Mouse (Mus musculus) liver, adult 2 months (tissue): ENCODE measurements at regions not wholly inside any gene's neighbourhood (a gene's known extent, or its start where the extent isn't known, plus 50 kb on each side); places are given as distances from the start of the nearest gene placed in this dataset.

Source experiments
- DNase-seq: peaks from one replicate; pipeline ENCODE4 v3.0.0-alpha.2; 2011; ENCODE audit warnings: low read depth, low spot score; ENCODE audit errors: extremely low read depth
- H3K27ac ChIP-seq: fragments of 200-500 bp; replicated peaks from 2 replicates; pipeline ENCODE4 v1.5.1; 2012; ENCODE audit warnings: low read depth, mild to moderate bottlenecking, control low read depth, inconsistent platforms, low read length; ENCODE audit not compliant: insufficient read depth
- H3K27me3 ChIP-seq: fragments of 200-500 bp; 2 replicates; pipeline ENCODE4 v1.6.1; 2012; ENCODE audit warnings: mild to moderate bottlenecking, moderate library complexity, low read length, inconsistent platforms; ENCODE audit not compliant: control insufficient read depth, insufficient read depth
- H3K36me3 ChIP-seq: fragments of 200-500 bp; 2 replicates; pipeline ENCODE4 v1.6.1; 2012; ENCODE audit warnings: low read length, inconsistent platforms; ENCODE audit not compliant: control insufficient read depth, insufficient read depth
- H3K4me1 ChIP-seq: fragments of 200-500 bp; 2 replicates; pipeline ENCODE4 v1.6.1; 2011; ENCODE audit warnings: low read length; ENCODE audit not compliant: control insufficient read depth, insufficient read depth
- H3K4me3 ChIP-seq: fragments of 200-500 bp; 2 replicates; pipeline ENCODE4 v1.5.1; 2011; ENCODE audit warnings: low read depth, mild to moderate bottlenecking, control low read depth, low read length, moderate library complexity; ENCODE audit not compliant: insufficient read depth
- H3K79me2 ChIP-seq: fragments of 200-500 bp; 2 replicates; pipeline ENCODE4 v1.6.1; 2012; ENCODE audit warnings: inconsistent platforms, mild to moderate bottlenecking, low read length, moderate library complexity; ENCODE audit not compliant: control insufficient read depth, insufficient read depth
- H3K9ac ChIP-seq: fragments of 200-500 bp; 2 replicates; pipeline ENCODE4 v1.6.1; 2012; ENCODE audit warnings: low read depth, mild to moderate bottlenecking, control low read depth, inconsistent platforms, low read length
- CTCF ChIP-seq: fragments of 200-500 bp; IDR thresholded peaks from 2 replicates; pipeline ENCODE4 v1.5.1; 2011; ENCODE audit warnings: low read depth, low read length, control low read depth
- POLR2A ChIP-seq: fragments of 200-500 bp; IDR thresholded peaks from 2 replicates; pipeline ENCODE4 v1.6.1; 2011; ENCODE audit warnings: low read length, control low read depth; ENCODE audit not compliant: insufficient read depth; ENCODE audit errors: extremely low read depth
- WGBS: fragments of 180-500 bp; shearing (Covaris S2); methylation state at CpG from one replicate; pipeline ENCODE4 v1.1.7; 2018; 5-methylcytosine and 5-hydroxymethylcytosine counted together

DNA sequence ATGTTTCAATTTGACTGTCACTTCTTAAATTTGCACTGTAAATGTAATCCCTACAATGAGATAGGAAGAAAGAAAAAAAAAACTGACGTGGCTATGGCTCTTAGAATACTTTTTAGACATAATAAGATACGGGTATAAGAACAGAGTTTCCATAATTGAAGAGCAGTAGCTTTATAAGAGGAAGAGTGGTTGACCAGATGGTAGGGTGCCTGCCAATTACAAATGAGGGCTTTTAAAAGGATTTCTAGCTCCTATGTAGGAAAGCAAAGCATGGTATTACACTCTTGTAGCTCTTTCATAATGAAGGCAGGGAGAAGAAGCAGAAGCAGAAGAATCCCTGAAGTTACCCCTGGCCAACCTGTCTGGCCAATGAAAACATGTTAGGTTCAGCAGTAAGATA lies 239.7 kb upstream of the Car10 start:
- no peaks in the 10 kb centered on the region for H3K4me1 ChIP-seq
- no peaks in the 10 kb centered on the region for H3K36me3 ChIP-seq
- H3K27ac ChIP-seq: no peak overlapping the region
- no peak overlapping the region for H3K9ac ChIP-seq
- no peak for TF ChIP-seq POLR2A
- TF ChIP-seq CTCF: no peak
- H3K27me3 ChIP-seq: no peaks in the 10 kb centered on the region
- H3K4me3 ChIP-seq: no peak overlapping the region
- H3K79me2 ChIP-seq: no peaks in the 10 kb centered on the region
- WGBS: 44% methylated on average over 2 of the region's 2 CpGs
- DNase-seq: no peak

DNA sequence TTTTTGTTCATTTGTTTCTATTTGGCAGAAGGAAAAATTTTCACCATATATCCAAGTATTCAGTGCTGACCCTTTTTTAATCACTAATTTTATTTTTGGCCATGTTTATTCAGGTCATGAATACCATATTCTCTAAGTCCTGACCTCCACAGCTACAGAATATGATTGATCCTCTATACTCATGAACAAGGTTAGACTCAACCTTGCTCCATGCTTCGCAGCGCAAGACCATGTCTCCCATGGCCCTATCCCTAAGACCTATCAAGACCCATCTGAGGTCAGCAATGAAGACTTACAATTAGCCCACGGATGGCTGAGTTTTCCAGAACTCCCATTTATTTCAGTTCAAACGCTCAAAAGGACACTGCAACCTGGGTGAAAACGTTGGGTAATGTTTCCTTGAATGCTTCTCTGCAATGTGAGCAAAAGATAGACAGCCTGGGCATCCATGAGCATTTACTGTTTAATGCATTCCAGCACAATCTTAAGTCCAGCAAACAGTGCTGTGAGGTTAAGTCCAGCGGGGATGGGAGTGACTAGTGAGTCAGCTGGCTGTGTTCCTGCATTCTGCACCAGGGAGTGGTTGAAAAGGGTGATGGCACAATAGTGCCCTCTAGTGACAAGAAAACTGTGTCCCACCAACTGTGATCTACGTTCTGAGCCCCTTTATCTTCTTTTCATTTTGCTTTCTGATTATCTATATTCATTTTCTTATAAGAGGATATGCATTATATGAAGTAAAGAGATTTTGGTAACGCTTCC lies 208.0 kb upstream of the Car10 start:
- WGBS: 49% methylated on average over 8 of the region's 8 CpGs
- Histone ChIP-seq H3K36me3 (no peaks in the 10 kb centered on the region), H3K27me3 (no peaks in the 10 kb centered on the region), H3K79me2 (no peaks in the 10 kb centered on the region), H3K27ac (no peak overlapping the region), H3K4me3 (no peak overlapping the region), H3K4me1 (no peaks in the 10 kb centered on the region), H3K9ac (no peak overlapping the region)
- peak; percentile 24 for DNase-seq
- no peak for TF ChIP-seq POLR2A
- TF ChIP-seq CTCF: peak; percentile 19; the same call in 1 of the 2 replicates

DNA sequence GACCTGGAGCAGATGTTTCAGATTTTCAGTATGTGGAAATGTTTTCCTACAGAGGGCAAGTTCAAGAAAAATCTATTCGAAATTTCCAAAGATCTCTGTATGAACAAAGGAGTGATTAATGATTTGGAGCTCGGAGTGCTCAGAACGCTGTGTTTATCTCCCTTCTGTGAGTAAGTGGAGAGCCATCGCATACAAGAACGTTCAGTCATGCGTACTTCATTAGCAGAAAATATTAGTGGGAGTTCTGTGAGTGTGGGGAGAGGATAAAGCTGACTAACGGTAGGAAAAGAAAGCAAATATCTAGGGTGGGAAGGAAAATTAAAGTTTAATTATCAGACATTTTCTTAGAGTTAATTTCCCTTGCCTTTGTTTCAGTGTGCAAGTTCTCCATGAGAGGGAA lies 198.5 kb upstream of the Car10 start:
- H3K36me3 ChIP-seq: no peaks in the 10 kb centered on the region
- no peak for TF ChIP-seq POLR2A
- TF ChIP-seq CTCF: no peak
- no peak overlapping the region for H3K27ac ChIP-seq
- no peaks in the 10 kb centered on the region for H3K79me2 ChIP-seq
- no peak overlapping the region for H3K4me3 ChIP-seq
- WGBS: 74% methylated on average over 7 of the region's 7 CpGs
- no peaks in the 10 kb centered on the region for H3K27me3 ChIP-seq
- no peak for DNase-seq
- H3K4me1 ChIP-seq: no peaks in the 10 kb centered on the region
- no peak overlapping the region for H3K9ac ChIP-seq
